ENCODE assay signal across 16 mouse cellular contexts in the genomic region with DNA sequence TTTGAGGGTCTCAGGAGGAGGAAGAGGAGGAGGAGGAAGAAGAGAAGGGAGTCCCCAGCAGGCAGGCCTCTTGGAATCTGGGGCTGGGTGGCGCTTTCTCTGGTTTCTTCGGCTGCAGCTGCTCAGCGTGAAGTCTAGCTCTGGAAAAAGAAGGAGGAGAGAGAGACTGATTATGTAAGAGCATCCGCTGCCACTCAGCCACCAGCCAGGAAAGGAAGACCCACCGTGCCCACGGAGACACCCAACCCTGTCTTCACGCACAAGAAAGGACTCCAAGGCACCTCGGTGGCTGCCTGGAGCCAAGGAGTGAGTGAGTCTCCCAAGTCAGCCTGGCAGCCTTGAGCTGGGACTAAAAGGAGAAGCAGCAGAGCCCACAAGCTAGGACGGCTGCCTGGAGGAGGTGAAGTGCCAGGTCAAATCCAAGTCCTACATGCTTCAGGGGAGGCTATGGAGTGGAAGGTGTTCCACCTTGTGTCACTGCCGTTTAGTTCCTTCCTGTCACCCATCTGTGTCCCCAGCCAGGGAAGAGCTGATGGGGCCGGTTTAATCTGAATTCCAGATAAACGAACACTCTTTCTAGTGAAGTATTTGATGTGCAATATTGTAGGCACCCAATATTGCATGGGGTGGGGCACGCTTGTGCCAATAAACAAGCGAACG. TPM values are rescaled to one million over a fixed set of nuclear protein-coding genes. Genes with fewer than 3 reads are reported as not detected.
A peak's percentile ranks its signal among the peaks of the same experiment; 100 is the strongest.
DNase-seq lines count a peak whose midpoint lies in the region; ATAC-seq lines count a peak whose summit lies in the region.
"Had no signal": no experiment of that assay in that cellular context is flagged by ENCODE, and none has a peak within 500 bp of the region (broad histone marks: within the 10 kb centered on the region; RNA-seq: fewer than 3 reads in every experiment).

No protein-coding gene starts in this region.

- WGBS in forebrain, embryonic 13.5 days, result 50% methylated on average over 15 of the region's 15 CpGs

- H3K9me3 ChIP-seq in forebrain, embryonic 13.5 days (replicated peaks), result no peaks in the 10 kb centered on the region
- H3K9me3 ChIP-seq: hindbrain, embryonic 12.5 days; midbrain, embryonic 12.5 days had no signal

- H3K36me3 ChIP-seq in forebrain, embryonic 13.5 days (ENCODE audit: poor library complexity, severe bottlenecking), result no peaks in the 10 kb centered on the region
- H3K36me3 ChIP-seq: hindbrain, embryonic 12.5 days; midbrain, embryonic 12.5 days had no signal

- no peaks in the 10 kb centered on the region for H3K27me3 ChIP-seq in forebrain, embryonic 13.5 days
- H3K27me3 ChIP-seq: hindbrain, embryonic 12.5 days; midbrain, embryonic 12.5 days had no signal

- no peaks in the 10 kb centered on the region for H3K4me1 ChIP-seq in forebrain, embryonic 13.5 days
- H3K4me1 ChIP-seq: midbrain, embryonic 12.5 days had no signal

- no peak overlapping the region for H3K4me2 ChIP-seq in forebrain, embryonic 13.5 days
- H3K4me2 ChIP-seq: hindbrain, embryonic 12.5 days; liver, embryonic 11.5 days; midbrain, embryonic 12.5 days had no signal

- peak; percentile 52 for DNase-seq in layer of hippocampus, adult 11-12 months (ENCODE audit: low spot score)
- DNase-seq in layer of hippocampus, postnatal 14 days (ENCODE audit: low spot score in 2 of 2), result no peak
- peak; percentile 10 for DNase-seq in Muller cell, postnatal 12 days (ENCODE audit: inconsistent ontology term)
- DNase-seq in layer of hippocampus, adult 9-11 months, result peak; percentile 64
- peak; percentile 54 for DNase-seq in right cerebral cortex, postnatal 14 days
- DNase-seq: gastrocnemius, postnatal 36 days; kidney, adult 9 months; lung, postnatal 14 days; retina, postnatal 1 day; thymus, postnatal 25 days had no signal

- H3K9ac ChIP-seq in forebrain, embryonic 13.5 days, result no peak overlapping the region
- H3K9ac ChIP-seq: hindbrain, embryonic 12.5 days; midbrain, embryonic 12.5 days had no signal

- no peak overlapping the region for H3K27ac ChIP-seq in forebrain, embryonic 13.5 days
- H3K27ac ChIP-seq: hindbrain, embryonic 12.5 days; midbrain, embryonic 12.5 days had no signal

- ATAC-seq in forebrain, embryonic 13.5 days, result no peak
- no peak for ATAC-seq in activated CD4-positive, CD25-positive, alpha-beta regulatory T cell, adult 4 months

- H3K4me3 ChIP-seq in forebrain, embryonic 13.5 days, result no peak overlapping the region
- H3K4me3 ChIP-seq: hindbrain, embryonic 12.5 days; midbrain, embryonic 12.5 days had no signal

RNA-seq across cellular contexts. Expression of a gene that starts 34.4 kb away (rescaled TPM):
- total RNA-seq in layer of hippocampus, postnatal 14 days (2021), result 100 to 1,000 TPM; 220 to 233 TPM
- polyA plus RNA-seq in forebrain, embryonic 13.5 days (2015; fragmentation: Nextera tagmentation; extraction: Ambion mirVana), result 11.1 and 11.5 TPM in 2 replicates
- under 1 TPM in 1 of 2 experiments, not detected in 1; 0.21 TPM for polyA plus RNA-seq in activated CD4-positive, CD25-positive, alpha-beta regulatory T cell, adult 4 months (2017; shearing (Covaris generic))

RNA-seq across cellular contexts. Expression of a gene that starts 50.1 kb away (rescaled TPM):
- total RNA-seq in layer of hippocampus, postnatal 14 days (2021), result 10 to 100 TPM; 65.2 to 75.8 TPM
- polyA plus RNA-seq in forebrain, embryonic 13.5 days (2015; fragmentation: Nextera tagmentation; extraction: Ambion mirVana), result 1.2 and 1.3 TPM in 2 replicates
- polyA plus RNA-seq in activated CD4-positive, CD25-positive, alpha-beta regulatory T cell, adult 4 months (2017; shearing (Covaris generic)), result not detected
- polyA plus RNA-seq: neural tube, embryonic 11.5 days had no signal

Comparison
In these comparisons a context has a peak if more than half of its experiments do, and no peak if none do; other contexts are left out.
1. DNase-seq: peak in layer of hippocampus, adult 11-12 months (single experiment), Muller cell, postnatal 12 days (single experiment), layer of hippocampus, adult 9-11 months (single experiment) and right cerebral cortex, postnatal 14 days (single experiment); none in layer of hippocampus, postnatal 14 days (0 of 2).